Mouse (Mus musculus) neural tube, embryonic 10.5 days (tissue): Measurements from ENCODE around the gene Msx1.

Experiments used
- DNase-seq: peaks from one replicate; pipeline ENCODE4 v3.0.0-alpha.2; 2017; ENCODE audit warnings: low spot score; ENCODE audit errors: extremely low spot score

The Msx1 gene

GRCm38 (mm10) chr5:37826706-37827625 lies 2.6 kb upstream of the Msx1 start:
- peak; percentile 76 for DNase-seq

GRCm38 (mm10) chr5:37825611-37826445 lies 1.4 kb upstream of the Msx1 start:
- DNase-seq: peak; percentile 57

GRCm38 (mm10) chr5:37825111-37825600 lies 773 bp upstream of the Msx1 start:
- peak; percentile 37 for DNase-seq

DNA sequence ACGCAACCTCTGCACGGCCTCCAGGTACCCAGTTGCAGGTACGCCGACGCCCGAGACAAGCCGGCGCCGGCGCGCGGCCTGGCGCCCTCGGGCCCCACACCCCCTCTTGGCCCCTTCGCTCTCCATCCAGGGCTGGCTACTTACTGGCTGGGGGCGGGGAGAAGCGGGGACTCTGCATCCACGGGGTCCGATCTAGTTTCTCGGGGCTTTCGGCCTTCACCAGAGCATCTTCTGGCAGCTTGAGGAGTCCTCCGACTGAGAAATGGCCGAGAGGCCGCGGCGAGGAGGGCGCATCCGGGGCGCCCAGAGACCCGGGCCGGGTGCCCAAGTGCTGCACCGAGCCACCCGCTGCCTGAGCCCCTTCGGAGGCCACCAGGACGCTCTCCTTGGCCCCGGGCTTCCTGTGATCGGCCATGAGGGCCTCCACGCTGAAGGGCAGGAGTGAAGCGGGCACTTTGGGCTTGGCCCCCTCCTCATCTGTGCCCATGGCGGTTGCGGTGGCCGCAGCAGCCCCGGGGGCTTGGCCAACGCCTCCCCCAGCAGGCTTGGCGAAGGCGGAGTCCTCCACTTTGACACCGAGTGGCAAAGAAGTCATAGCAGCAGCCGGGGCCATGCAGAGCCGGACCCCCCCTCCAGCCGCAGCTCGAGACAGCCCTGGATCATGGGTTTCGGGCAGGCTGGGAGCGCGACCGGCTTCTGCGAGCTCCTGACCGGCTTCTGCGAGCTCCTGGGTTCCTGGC lies 492 bp downstream of the Msx1 start:
- peak; percentile 71 for DNase-seq

DNA sequence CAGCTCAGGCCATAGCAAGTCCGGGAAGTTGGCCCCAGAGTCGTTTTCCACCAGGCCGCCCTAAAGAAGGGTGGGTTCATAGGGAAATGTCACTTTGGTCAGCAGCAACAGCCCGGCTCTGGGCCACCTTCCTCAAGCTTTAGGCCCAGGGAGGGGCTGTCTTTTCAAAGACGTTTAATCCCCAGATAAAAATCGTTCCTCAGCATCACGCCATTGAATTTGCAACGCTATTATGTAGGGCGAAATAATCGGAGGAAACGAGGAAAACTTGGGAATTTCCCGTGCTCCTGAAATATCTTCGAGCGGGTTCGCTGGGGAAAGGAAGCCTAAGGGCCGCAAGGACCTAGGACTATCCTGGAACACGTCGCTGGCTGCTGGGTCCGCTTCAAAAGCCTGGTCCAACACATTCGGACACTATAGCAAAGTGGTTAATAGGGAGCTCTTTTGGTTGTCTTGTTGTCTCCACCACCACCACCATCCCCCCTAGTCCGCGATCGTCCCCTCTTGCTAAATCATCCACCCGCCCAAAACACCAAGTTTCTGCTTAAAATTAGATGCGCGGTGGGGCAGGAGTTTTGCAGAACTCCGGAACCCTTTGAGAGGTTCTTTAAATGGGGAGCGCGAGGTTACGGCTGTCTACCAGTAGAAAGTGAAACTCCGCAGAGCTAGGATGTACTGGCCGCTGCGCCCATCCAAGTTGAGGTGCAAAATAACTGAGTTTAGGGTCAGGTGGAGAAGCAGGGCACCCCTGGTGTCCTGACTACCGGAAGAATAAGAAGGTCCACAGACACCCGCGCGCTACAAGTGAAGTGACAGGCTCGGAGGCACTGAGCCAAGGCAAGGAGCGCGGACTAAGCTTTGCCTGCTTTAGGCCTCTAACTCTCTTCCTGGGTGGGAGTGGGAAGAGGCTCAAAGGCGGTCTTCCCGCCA lies 1.3 kb downstream of the Msx1 start:
- DNase-seq: peak; percentile 71

DNA sequence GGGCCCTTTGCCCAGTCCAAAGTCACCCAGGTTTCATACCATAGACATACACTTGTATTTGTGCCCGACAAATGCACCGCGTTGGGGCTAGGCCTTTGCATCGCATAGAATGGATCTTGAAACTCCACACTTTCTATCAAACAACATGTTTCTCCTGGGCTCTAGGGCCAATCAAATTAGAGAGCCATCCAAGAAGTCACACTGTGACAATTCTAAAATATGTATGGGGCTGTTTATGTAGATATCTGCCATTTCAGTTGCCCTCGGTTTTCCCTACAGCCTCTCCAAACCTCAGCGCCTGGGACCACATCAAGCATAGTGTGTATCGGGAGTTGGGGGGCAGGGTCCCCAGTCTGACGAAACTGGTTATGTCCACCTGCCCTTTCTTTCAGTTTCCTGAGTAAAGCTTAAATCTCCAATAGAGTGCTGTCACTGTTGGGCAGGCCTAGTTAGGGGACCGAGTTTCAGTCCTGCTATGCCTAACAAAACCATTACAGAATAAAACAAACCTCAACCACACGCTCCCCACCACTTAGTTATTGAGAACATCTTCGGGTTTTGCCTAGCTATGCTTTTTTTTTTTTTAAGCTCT lies 2.2 kb downstream of the Msx1 start:
- peak; percentile 57 for DNase-seq

- DNase-seq: peak; percentile 67
Measured at GRCm38 (mm10) chr5:37821111-37821601, 3.2 kb downstream of the Msx1 start.

- peak; percentile 42 for DNase-seq
Measured at GRCm38 (mm10) chr5:37820689-37821088, 3.7 kb downstream of the Msx1 start.

DNA sequence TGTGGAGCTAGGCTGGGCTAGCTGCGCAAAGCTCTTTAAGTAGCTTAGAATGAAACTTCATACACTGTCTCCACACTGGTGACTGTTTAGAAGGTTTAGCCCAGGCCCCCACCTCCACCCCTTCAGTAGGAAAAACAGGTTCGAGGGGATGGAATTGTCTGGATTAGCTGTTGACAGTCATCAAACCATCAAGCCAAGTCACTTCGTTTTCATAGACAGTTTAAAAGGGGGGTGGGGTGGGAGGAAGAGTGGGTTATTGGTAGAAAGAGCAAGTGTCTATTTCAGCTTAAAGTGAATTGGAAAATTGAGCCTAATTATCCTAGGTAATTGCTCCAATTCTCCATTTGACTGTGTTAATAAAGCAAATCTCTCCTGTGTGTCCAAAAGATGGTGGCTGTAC lies 4.4 kb downstream of the Msx1 start:
- DNase-seq: no peak

DNA sequence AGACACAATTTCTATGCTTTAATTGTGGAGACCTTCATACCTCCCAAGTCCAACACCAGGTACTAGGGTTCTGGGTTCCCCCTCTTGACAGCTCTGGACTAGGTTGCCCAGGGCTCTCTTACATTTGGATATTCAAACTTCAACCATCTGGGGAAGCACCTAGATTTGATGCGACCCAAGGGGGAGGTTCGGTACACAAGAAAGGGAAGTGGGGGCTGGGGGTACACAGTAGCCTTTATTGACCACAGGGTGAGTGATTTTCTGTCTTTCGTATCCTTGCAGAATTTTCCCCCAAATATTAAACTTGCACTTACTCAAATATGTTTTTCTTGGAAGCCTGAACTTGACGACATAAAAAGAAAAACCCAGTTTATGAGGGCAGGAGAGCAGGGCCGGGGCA lies 4.8 kb downstream of the Msx1 start:
- no peak for DNase-seq

DNA sequence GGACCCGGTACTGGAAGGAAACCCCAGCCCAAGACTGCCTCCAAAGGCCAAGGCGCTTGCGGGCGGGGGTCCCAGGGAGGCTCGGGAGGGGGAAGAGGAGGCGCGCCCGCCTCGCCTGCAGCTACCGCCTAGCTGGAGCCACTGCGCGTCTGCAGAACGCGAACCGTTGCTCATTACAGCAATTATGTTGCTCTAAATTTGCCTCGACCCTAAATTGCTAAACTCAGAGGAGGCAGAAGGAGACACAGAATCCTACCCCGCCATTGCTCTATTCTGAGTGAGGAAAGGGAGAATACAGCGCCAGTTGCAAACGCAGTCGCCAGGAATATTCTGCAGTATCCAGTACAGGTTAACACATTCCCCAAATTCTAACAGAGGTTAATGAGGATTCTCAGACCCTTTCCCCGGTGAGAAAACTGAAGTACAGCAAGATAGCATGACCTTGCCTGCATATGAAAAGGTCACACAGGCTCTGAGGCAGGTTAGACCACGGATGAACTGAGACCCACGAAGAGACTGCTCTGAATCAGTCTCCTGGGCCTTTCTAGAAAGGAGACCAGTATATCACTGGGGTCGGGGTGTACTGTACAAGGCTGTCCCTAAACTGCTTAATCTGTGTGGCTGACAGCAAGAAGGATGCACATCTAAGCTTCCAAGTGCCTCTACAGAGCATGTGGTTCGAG lies 5.7 kb downstream of the Msx1 start:
- DNase-seq: peak; percentile 52

DNA sequence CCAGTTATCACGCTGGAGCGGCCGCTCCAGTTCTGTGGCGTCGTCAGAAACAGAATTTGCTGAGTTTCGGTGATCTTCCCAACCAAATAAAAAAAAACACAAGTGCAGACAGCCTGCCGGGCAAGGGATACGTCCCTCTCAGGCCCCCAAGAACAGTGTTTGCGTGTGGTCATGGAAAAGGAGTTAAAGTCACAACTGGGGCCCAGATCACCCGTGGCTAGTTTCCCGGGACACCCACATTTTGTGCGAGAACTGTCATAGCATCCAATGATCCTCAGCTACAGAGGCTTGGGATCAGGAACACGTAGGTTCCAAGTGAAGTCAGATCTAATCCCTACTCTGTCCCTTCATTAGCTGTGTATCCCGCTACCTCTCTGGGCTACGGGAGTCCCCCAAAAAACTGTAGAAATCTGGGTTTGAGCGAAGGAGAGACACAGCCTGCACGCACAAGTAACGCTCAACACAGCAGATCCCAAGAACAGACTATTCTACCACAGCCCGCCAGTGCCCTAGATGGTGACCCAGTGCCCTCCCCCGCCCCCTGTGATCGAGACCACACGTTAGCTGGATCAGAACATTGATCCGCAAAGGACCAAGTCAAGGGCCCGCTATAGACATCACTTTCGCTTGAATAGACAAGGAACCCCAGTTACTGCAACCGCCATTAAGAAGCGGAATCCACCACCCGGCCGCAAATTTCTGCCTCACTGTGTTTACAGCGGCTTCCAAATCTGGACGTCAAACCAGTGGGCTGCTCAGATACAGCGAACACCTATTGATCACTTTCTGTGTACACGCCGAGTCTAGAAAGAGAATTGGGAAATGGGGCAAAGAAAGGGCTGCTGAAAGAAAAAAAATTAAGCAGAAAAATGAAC lies 6.5 kb downstream of the Msx1 start:
- DNase-seq: peak; percentile 62

- peak; percentile 75 for DNase-seq
Measured at GRCm38 (mm10) chr5:37816907-37817657, 7.3 kb downstream of the Msx1 start.

- DNase-seq: no peak
Measured at GRCm38 (mm10) chr5:37815909-37816308, 8.5 kb downstream of the Msx1 start.

- no peak for DNase-seq
Measured at GRCm38 (mm10) chr5:37814169-37814568, 10.2 kb downstream of the Msx1 start.

GRCm38 (mm10) chr5:37805291-37805690 lies 19.1 kb downstream of the Msx1 start:
- no peak for DNase-seq

- DNase-seq: no peak
Measured at GRCm38 (mm10) chr5:37804512-37805118, 19.8 kb downstream of the Msx1 start.
